Comparison of ENCODE assay signal across 7 mouse cellular contexts in the genomic region with DNA sequence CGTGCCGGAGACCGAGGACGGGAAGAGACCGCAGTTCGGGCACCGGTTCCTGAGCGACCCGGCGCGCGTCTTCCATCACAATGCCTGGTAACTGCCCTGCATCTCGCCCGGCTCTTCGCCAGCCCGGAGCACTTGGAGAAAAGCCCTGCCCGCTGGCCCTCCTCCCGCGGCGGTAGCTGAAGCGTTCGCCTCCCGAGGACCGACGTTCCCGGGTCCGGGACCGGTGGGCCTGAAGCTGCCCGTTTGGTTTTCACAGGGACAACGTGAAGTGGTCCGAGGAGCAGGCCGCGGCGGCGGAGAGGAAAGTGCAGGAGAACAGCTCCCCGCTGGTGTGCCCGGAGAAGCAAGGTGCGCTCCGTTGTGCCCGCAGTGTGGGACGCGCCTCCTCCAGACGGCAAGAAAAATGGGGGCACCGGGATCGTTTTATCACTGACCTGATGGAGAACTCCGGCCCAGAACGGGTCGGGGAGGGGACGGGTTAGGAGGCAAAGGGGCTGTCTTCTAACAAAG. TPM values are rescaled to one million over a fixed set of nuclear protein-coding genes. Genes with fewer than 3 reads are reported as not detected.
DNase-seq lines count a peak whose midpoint lies in the region; ATAC-seq lines count a peak whose summit lies in the region.

No protein-coding gene starts in this region.

- ATAC-seq in neural tube, embryonic 11.5 days (ENCODE audit: insufficient read depth, low FRiP score, low TSS enrichment), result no peak; the same call in 1 of the 2 replicates
- 0 out of 2 replicates have a peak, but pooled peaks have one; percentile 3 for ATAC-seq in embryonic facial prominence, embryonic 12.5 days (ENCODE audit: insufficient number of reproducible peaks, insufficient read depth, low FRiP score, low TSS enrichment)
- peak; percentile 41 for ATAC-seq in hindbrain, embryonic 16.5 days
- peak; percentile 28; the same call in 1 of the 2 replicates for ATAC-seq in midbrain, embryonic 12.5 days (ENCODE audit: low FRiP score, low read depth)

- H3K36me3 ChIP-seq in neural tube, embryonic 11.5 days (ENCODE audit: control insufficient read depth, insufficient read depth, low read length), result 0 out of 2 replicates have a peak, but pooled peaks cover 2% of the 10 kb centered on the region
- H3K36me3 ChIP-seq in embryonic facial prominence, embryonic 12.5 days, result peaks cover 21% of the 10 kb centered on the region
- peaks cover 7% of the 10 kb centered on the region for H3K36me3 ChIP-seq in hindbrain, embryonic 16.5 days (ENCODE audit: control insufficient read depth, insufficient read depth, low read length)
- H3K36me3 ChIP-seq in midbrain, embryonic 12.5 days, result peaks cover 25% of the 10 kb centered on the region

- under 1% methylated on average over 49 of the region's 49 CpGs for WGBS in neural tube, embryonic 11.5 days
- under 1% methylated on average over 49 of the region's 49 CpGs for WGBS in embryonic facial prominence, embryonic 12.5 days
- WGBS in hindbrain, embryonic 16.5 days, result under 1% methylated on average over 42 of the region's 49 CpGs
- WGBS in midbrain, embryonic 12.5 days, result under 1% methylated on average over 48 of the region's 49 CpGs

- H3K9ac ChIP-seq in neural tube, embryonic 11.5 days (ENCODE audit: low read length), result peak overlapping the region; percentile 52
- H3K9ac ChIP-seq in embryonic facial prominence, embryonic 12.5 days, result peak overlapping the region; percentile 56
- H3K9ac ChIP-seq in hindbrain, embryonic 16.5 days (ENCODE audit: low read depth, low read length), result peak overlapping the region; percentile 73
- peak overlapping the region; percentile 73 for H3K9ac ChIP-seq in midbrain, embryonic 12.5 days (replicated peaks)

- DNase-seq in neural tube, embryonic 11.5 days (ENCODE audit: low spot score), result no peak
- DNase-seq in neural tube, embryonic 10.5 days (ENCODE audit: extremely low spot score, low spot score), result no peak
- no peak for DNase-seq in left cerebral cortex, postnatal 36 days (ENCODE audit: low spot score in 2 of 2)
- DNase-seq in testis, postnatal 10 days (ENCODE audit: low spot score), result no peak

- no peaks in the 10 kb centered on the region for H3K27me3 ChIP-seq in neural tube, embryonic 11.5 days (ENCODE audit: control insufficient read depth, insufficient read depth, low read length)
- H3K27me3 ChIP-seq in embryonic facial prominence, embryonic 12.5 days, result no peaks in the 10 kb centered on the region
- no peaks in the 10 kb centered on the region for H3K27me3 ChIP-seq in hindbrain, embryonic 16.5 days (replicated peaks; ENCODE audit: control insufficient read depth, insufficient read depth, low read length)
- H3K27me3 ChIP-seq in midbrain, embryonic 12.5 days, result no peaks in the 10 kb centered on the region

- peaks cover 9% of the 10 kb centered on the region for H3K4me1 ChIP-seq in neural tube, embryonic 11.5 days (ENCODE audit: control insufficient read depth, insufficient read depth, low read length)
- peaks cover 9% of the 10 kb centered on the region for H3K4me1 ChIP-seq in embryonic facial prominence, embryonic 12.5 days
- H3K4me1 ChIP-seq in hindbrain, embryonic 16.5 days (ENCODE audit: control insufficient read depth, insufficient read depth, low read depth, low read length), result peaks cover 9% of the 10 kb centered on the region
- peaks cover 10% of the 10 kb centered on the region for H3K4me1 ChIP-seq in midbrain, embryonic 12.5 days

- peak overlapping the region; percentile 68 for H3K4me2 ChIP-seq in neural tube, embryonic 11.5 days (ENCODE audit: low read depth)
- H3K4me2 ChIP-seq in embryonic facial prominence, embryonic 12.5 days (replicated peaks), result peak overlapping the region; percentile 76
- H3K4me2 ChIP-seq in hindbrain, embryonic 16.5 days (ENCODE audit: low read length), result peak overlapping the region; percentile 66
- peak overlapping the region; percentile 95 for H3K4me2 ChIP-seq in midbrain, embryonic 12.5 days (replicated peaks)

- H3K27ac ChIP-seq in neural tube, embryonic 11.5 days (ENCODE audit: low read depth, low read length), result no peak overlapping the region
- H3K27ac ChIP-seq in embryonic facial prominence, embryonic 12.5 days, result no peak overlapping the region
- H3K27ac ChIP-seq in hindbrain, embryonic 16.5 days (ENCODE audit: low read depth, low read length), result no peak overlapping the region; the same call in 1 of the 2 replicates
- peak overlapping the region; percentile 63; the same call in 1 of the 2 replicates for H3K27ac ChIP-seq in midbrain, embryonic 12.5 days (replicated peaks)

- intact Hi-C loops in left cerebral cortex, postnatal 36 days (cut with DNase I), result loop anchor here (2.0 kb wide), 1 partner anchor 54 kb away; no protein-coding TSS in a partner anchor

- no peaks in the 10 kb centered on the region for H3K9me3 ChIP-seq in neural tube, embryonic 11.5 days (ENCODE audit: control insufficient read depth, low read length)
- no peaks in the 10 kb centered on the region for H3K9me3 ChIP-seq in embryonic facial prominence, embryonic 12.5 days
- H3K9me3 ChIP-seq in hindbrain, embryonic 16.5 days (ENCODE audit: control insufficient read depth, low read length), result no peaks in the 10 kb centered on the region
- H3K9me3 ChIP-seq in midbrain, embryonic 12.5 days, result no peaks in the 10 kb centered on the region

- peak overlapping the region; percentile 72 for H3K4me3 ChIP-seq in neural tube, embryonic 11.5 days (ENCODE audit: low read depth, low read length)
- H3K4me3 ChIP-seq in embryonic facial prominence, embryonic 12.5 days, result peak overlapping the region; percentile 72
- peak overlapping the region; percentile 78 for H3K4me3 ChIP-seq in hindbrain, embryonic 16.5 days (ENCODE audit: low read length)
- peak overlapping the region; percentile 83 for H3K4me3 ChIP-seq in midbrain, embryonic 12.5 days

RNA-seq across cellular contexts. Expression of a gene that starts 0.3 kb away (rescaled TPM):
- polyA plus RNA-seq in neural tube, embryonic 11.5 days (2014; fragmentation: Nextera tagmentation; extraction: Ambion mirVana), result 33.1 and 38.1 TPM in 2 replicates
- polyA plus RNA-seq in embryonic facial prominence, embryonic 12.5 days (2016; fragmentation: Nextera tagmentation; extraction: Ambion mirVana), result 51.2 and 53.3 TPM in 2 replicates
- 30.3 and 31.2 TPM in 2 replicates for polyA plus RNA-seq in hindbrain, embryonic 16.5 days (2015; fragmentation: Nextera tagmentation; extraction: Ambion mirVana)
- 38.7 and 38.8 TPM in 2 replicates for polyA plus RNA-seq in midbrain, embryonic 12.5 days (2016; fragmentation: Nextera tagmentation; extraction: Ambion mirVana)
- 10 to 100 TPM; 17.2 to 17.8 TPM for total RNA-seq in left cerebral cortex, postnatal 36 days (2021)

RNA-seq across cellular contexts. Expression of a gene that starts 20.1 kb away (rescaled TPM):
- not detected in 2 replicates for polyA plus RNA-seq in neural tube, embryonic 11.5 days (2014; fragmentation: Nextera tagmentation; extraction: Ambion mirVana)
- not detected in 2 replicates for polyA plus RNA-seq in embryonic facial prominence, embryonic 12.5 days (2016; fragmentation: Nextera tagmentation; extraction: Ambion mirVana)
- polyA plus RNA-seq in hindbrain, embryonic 16.5 days (2015; fragmentation: Nextera tagmentation; extraction: Ambion mirVana), result not detected in 2 replicates
- polyA plus RNA-seq in midbrain, embryonic 12.5 days (2016; fragmentation: Nextera tagmentation; extraction: Ambion mirVana), result not detected in 2 replicates
- total RNA-seq in left cerebral cortex, postnatal 36 days (2021), result not detected

RNA-seq across cellular contexts. Expression of a gene that starts 52.0 kb away (rescaled TPM):
- 25.9 and 27.8 TPM in 2 replicates for polyA plus RNA-seq in neural tube, embryonic 11.5 days (2014; fragmentation: Nextera tagmentation; extraction: Ambion mirVana)
- polyA plus RNA-seq in embryonic facial prominence, embryonic 12.5 days (2016; fragmentation: Nextera tagmentation; extraction: Ambion mirVana), result 24.3 and 30.4 TPM in 2 replicates
- 12.4 and 16.7 TPM in 2 replicates for polyA plus RNA-seq in hindbrain, embryonic 16.5 days (2015; fragmentation: Nextera tagmentation; extraction: Ambion mirVana)
- polyA plus RNA-seq in midbrain, embryonic 12.5 days (2016; fragmentation: Nextera tagmentation; extraction: Ambion mirVana), result 29.4 and 31.7 TPM in 2 replicates
- total RNA-seq in left cerebral cortex, postnatal 36 days (2021), result 10 to 100 TPM; 52.8 to 67.7 TPM
